Mouse (Mus musculus) myocyte (in vitro differentiated cells): ENCODE results near the gene Trmt10b. TPM values are rescaled to one million over a fixed set of nuclear protein-coding genes. Genes with fewer than 3 reads are reported as not detected.

Experiments
- H3K27me3 ChIP-seq: one replicate; pipeline ENCODE4 v1.6.1; 2011; ENCODE audit not compliant: control insufficient read depth, insufficient read depth, insufficient read length
- H3K36me3 ChIP-seq: one replicate; pipeline ENCODE4 v1.6.1; 2011; ENCODE audit not compliant: control insufficient read depth, insufficient read depth
- H3K4me2 ChIP-seq: one replicate; pipeline ENCODE4 v1.6.1; 2011; ENCODE audit warnings: low read depth, control low read depth
- H3K4me3 ChIP-seq: one replicate; pipeline ENCODE4 v1.5.1; 2011; ENCODE audit warnings: mild to moderate bottlenecking, control low read depth, moderate library complexity
- H3K79me2 ChIP-seq: one replicate; pipeline ENCODE4 v1.6.1; 2011; ENCODE audit not compliant: control insufficient read depth, insufficient read depth
- H3ac ChIP-seq: one replicate; pipeline ENCODE4 v1.6.1; 2011; ENCODE audit not compliant: control insufficient read depth, insufficient read length
- CEBPB ChIP-seq: IDR thresholded peaks from 2 replicates; pipeline ENCODE4 v1.6.1; 2011; ENCODE audit warnings: mild to moderate bottlenecking, moderate library complexity; ENCODE audit not compliant: poor library complexity, insufficient read depth, severe bottlenecking
- MAX ChIP-seq: IDR thresholded peaks from one replicate; pipeline ENCODE4 v1.6.1; 2011; ENCODE audit warnings: low read depth, mild to moderate bottlenecking, control low read depth
- MYOD1 ChIP-seq, 3 experiments: IDR thresholded peaks; one replicate each; pipeline ENCODE4 v1.6.1; 2011; ENCODE audit warnings: control low read depth in 2 of 3, low read depth in 2 of 3, mild to moderate bottlenecking in 2 of 3, moderate library complexity in 1 of 3; ENCODE audit not compliant: insufficient read length in 2 of 3, control insufficient read depth in 1 of 3
- MYOG ChIP-seq, 3 experiments: IDR thresholded peaks; one replicate each; pipeline ENCODE4 v1.6.1; 2011; ENCODE audit warnings: control low read depth in 2 of 3, low read depth in 2 of 3, mild to moderate bottlenecking in 2 of 3; ENCODE audit not compliant: insufficient read length in 2 of 3, control insufficient read depth in 1 of 3, insufficient read depth in 1 of 3
- POLR2A ChIP-seq: IDR thresholded peaks from one replicate; pipeline ENCODE4 v1.6.1; 2011; ENCODE audit warnings: low read depth, mild to moderate bottlenecking, control low read depth, moderate library complexity; ENCODE audit not compliant: insufficient read length
- POLR2AphosphoS2 ChIP-seq: IDR thresholded peaks from one replicate; pipeline ENCODE4 v1.6.1; 2011; ENCODE audit warnings: low read depth, control low read depth; ENCODE audit not compliant: insufficient read length
- REST ChIP-seq: IDR thresholded peaks from one replicate; pipeline ENCODE4 v1.6.1; 2011; ENCODE audit warnings: mild to moderate bottlenecking, control low read depth, moderate library complexity; ENCODE audit not compliant: insufficient read depth, insufficient read length
- SRF ChIP-seq: IDR thresholded peaks from one replicate; pipeline ENCODE4 v1.6.1; 2011; ENCODE audit warnings: low read depth; ENCODE audit not compliant: control insufficient read depth, insufficient read length
- TCF12 ChIP-seq: IDR thresholded peaks from one replicate; pipeline ENCODE4 v1.6.1; 2011; ENCODE audit warnings: mild to moderate bottlenecking, control low read depth; ENCODE audit not compliant: poor library complexity, insufficient read depth, severe bottlenecking
- TCF3 ChIP-seq: IDR thresholded peaks from one replicate; pipeline ENCODE4 v1.6.1; 2011; ENCODE audit warnings: low read depth, control low read depth; ENCODE audit not compliant: insufficient read length
- USF1 ChIP-seq: IDR thresholded peaks from one replicate; pipeline ENCODE4 v1.6.1; 2011; ENCODE audit warnings: low read depth, mild to moderate bottlenecking, control low read depth, moderate library complexity
- polyA plus RNA-seq: library from polyadenylated mRNA; unstranded; fragments of >200 nt; fragmentation: generic; extraction: Trizol; gene quantifications from one replicate; pipeline ENCODE4 v1.2.1, GENCODE M21; 2012; ENCODE audit warnings: missing spikeins

The Trmt10b gene
- polyA plus RNA-seq, 1 experiment = 4.4 TPM

DNA sequence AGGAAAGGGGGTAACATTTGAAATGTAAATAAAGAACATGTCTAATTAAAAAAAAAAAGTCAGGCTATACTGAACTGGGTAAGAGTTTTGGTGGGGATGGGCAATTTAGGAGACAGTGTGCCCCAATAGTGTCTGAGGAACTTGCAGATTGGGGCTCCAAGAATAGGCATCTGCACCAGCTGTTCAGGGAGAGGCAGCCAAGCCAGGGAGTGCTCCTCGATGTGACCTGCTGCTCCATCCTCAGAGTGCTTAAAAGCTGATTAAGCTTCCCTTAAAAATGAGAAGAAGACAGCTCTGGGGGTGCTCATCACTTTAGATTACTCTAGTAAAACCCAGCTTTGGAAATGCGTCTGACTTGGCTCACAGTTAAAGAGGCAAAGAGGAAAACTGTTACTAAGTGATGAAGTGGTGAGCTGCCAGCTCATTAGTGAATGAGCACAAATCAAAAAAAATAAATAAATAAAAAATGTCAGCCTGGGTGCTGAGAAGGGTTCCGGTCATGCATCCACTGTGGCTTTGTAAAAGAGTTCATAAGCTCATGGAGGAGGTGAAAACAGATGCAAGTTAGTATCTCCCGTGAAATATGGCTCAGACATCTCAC, 37.6 kb upstream of the Trmt10b start:
- TF ChIP-seq MYOG (IDR thresholded peaks at IDR 0.05; ENCODE audit: control insufficient read depth in 1 of 3, insufficient read depth in 1 of 3, insufficient read length in 2 of 3, low read depth in 2 of 3) = peak in 2 of 3 experiments; percentile 67 to 80
- TF ChIP-seq MYOD1 (IDR thresholded peaks at IDR 0.05; ENCODE audit: control insufficient read depth in 1 of 3, insufficient read length in 2 of 3, low read depth in 2 of 3) = peak in 2 of 3 experiments; percentile 8 to 76
- TF ChIP-seq TCF12 = peak; percentile 8
- TF ChIP-seq POLR2AphosphoS2 = no peak
- H3K4me3 ChIP-seq = no peak overlapping the region

GRCm38 (mm10) chr4:45261551-45261950, 35.4 kb upstream of the Trmt10b start:
- TF ChIP-seq CEBPB (no peak), MYOG (IDR thresholded peaks at IDR 0.05; ENCODE audit: control insufficient read depth in 1 of 3, insufficient read depth in 1 of 3, insufficient read length in 2 of 3, low read depth in 2 of 3) (peak in 1 of 3 experiments; percentile 68), REST (no peak), POLR2A (no peak), MYOD1 (IDR thresholded peaks at IDR 0.05; ENCODE audit: control insufficient read depth in 1 of 3, insufficient read length in 2 of 3, low read depth in 2 of 3) (peak in 1 of 3 experiments; percentile 49), POLR2AphosphoS2 (no peak), SRF (no peak), USF1 (no peak)
- peaks cover 17% of the 10 kb centered on the region for H3K36me3 ChIP-seq
- no peak overlapping the region for H3ac ChIP-seq
- H3K4me3 ChIP-seq = no peak overlapping the region
- H3K27me3 ChIP-seq = no peaks in the 10 kb centered on the region
- no peak overlapping the region for H3K4me2 ChIP-seq
- no peaks in the 10 kb centered on the region for H3K79me2 ChIP-seq

More for the DNA sequence above, 37.6 kb upstream of the Trmt10b start:
- Histone ChIP-seq H3K27me3 (no peaks in the 10 kb centered on the region), H3K79me2 (no peaks in the 10 kb centered on the region), H3K36me3 (peaks cover 11% of the 10 kb centered on the region), H3ac (no peak overlapping the region), H3K4me2 (no peak overlapping the region)

DNA sequence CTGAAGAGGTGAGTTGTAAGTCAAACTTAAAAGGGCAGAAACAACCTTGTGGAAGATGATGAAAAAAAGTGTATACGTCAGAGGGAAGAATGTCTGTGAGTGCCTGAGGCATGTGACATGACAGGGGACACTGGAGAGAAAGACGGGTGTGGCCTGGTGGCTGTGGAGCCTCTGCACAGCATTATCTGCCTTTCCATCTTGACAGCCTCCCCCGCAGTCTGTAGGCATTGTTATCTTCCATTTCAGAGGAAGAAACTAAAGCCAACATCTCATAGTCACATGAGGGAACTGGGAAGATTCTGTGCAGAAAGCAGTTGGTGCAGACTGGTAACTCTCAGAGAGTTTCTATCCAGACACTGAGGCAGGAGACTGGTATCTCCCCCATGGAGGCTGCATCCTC, 29.0 kb upstream of the Trmt10b start:
- Histone ChIP-seq H3K27me3 (no peaks in the 10 kb centered on the region), H3K36me3 (peaks cover 20% of the 10 kb centered on the region), H3K4me3 (no peak overlapping the region), H3K79me2 (no peaks in the 10 kb centered on the region), H3ac (no peak overlapping the region), H3K4me2 (no peak overlapping the region)
- TF ChIP-seq MYOD1 (IDR thresholded peaks at IDR 0.05; ENCODE audit: control insufficient read depth in 1 of 3, insufficient read length in 2 of 3, low read depth in 2 of 3) (peak in 1 of 3 experiments; percentile 23), MAX (no peak)

GRCm38 (mm10) chr4:45271041-45271452, 25.9 kb upstream of the Trmt10b start:
- Histone ChIP-seq H3K4me3 (no peak overlapping the region), H3ac (no peak overlapping the region), H3K4me2 (peak overlapping the region; percentile 45), H3K36me3 (peaks cover 4% of the 10 kb centered on the region), H3K79me2 (no peaks in the 10 kb centered on the region), H3K27me3 (no peaks in the 10 kb centered on the region)
- TF ChIP-seq MYOG (IDR thresholded peaks at IDR 0.05; ENCODE audit: control insufficient read depth in 1 of 3, insufficient read depth in 1 of 3, insufficient read length in 2 of 3, low read depth in 2 of 3) (peak; percentile 66 to 95 (median 78)), MAX (no peak), TCF3 (peak; percentile 67), POLR2AphosphoS2 (no peak), SRF (peak; percentile 39), TCF12 (peak; percentile 46), MYOD1 (IDR thresholded peaks at IDR 0.05; ENCODE audit: control insufficient read depth in 1 of 3, insufficient read length in 2 of 3, low read depth in 2 of 3) (peak; percentile 89 to 98 (median 95))

GRCm38 (mm10) chr4:45275770-45276169, 21.2 kb upstream of the Trmt10b start:
- TF ChIP-seq TCF12 (peak; percentile 98), POLR2A (no peak), MYOG (IDR thresholded peaks at IDR 0.05; ENCODE audit: control insufficient read depth in 1 of 3, insufficient read depth in 1 of 3, insufficient read length in 2 of 3, low read depth in 2 of 3) (peak; percentile 94 to 98 (median 98)), USF1 (no peak), MYOD1 (IDR thresholded peaks at IDR 0.05; ENCODE audit: control insufficient read depth in 1 of 3, insufficient read length in 2 of 3, low read depth in 2 of 3) (peak; percentile 83 to 99 (median 99)), POLR2AphosphoS2 (no peak), TCF3 (peak; percentile 95)
- peak overlapping the region; percentile 40 for H3K4me2 ChIP-seq
- H3K79me2 ChIP-seq = no peaks in the 10 kb centered on the region
- no peak overlapping the region for H3ac ChIP-seq
- no peak overlapping the region for H3K4me3 ChIP-seq
- H3K36me3 ChIP-seq = peaks cover 14% of the 10 kb centered on the region
- H3K27me3 ChIP-seq = no peaks in the 10 kb centered on the region
